Mouse (Mus musculus): ENCODE measurements around the gene Lce1d. TPM values are rescaled to one million over a fixed set of nuclear protein-coding genes. Genes with fewer than 3 reads are reported as not detected.

The Lce1d gene
- polyA plus RNA-seq, 1 experiment from 2014 or later: not detected

DNA sequence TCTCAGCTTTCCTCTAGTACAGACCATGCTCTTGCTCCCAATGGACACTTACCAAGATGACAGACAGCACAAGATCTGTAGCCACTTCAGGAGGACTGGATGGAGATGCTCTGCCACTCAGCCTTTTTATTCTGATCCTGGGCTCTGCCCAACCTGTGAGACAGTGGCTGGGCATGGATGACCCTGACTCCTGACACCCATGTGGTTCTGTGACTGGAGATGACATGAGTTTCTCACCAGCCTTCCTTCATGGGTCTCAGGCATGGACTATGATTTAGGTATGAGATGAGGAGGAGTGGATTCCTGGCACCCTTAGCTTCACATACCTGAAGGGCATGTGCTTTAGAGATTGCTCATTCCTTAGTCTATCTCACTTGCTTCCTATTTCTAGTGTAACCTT lies 30.2 kb downstream of the Lce1d start, which contains the start of gene Lce1b:
Gene Lce1b (minus strand): TSS at position 101 of the 400 bp plus-strand sequence.
- no peaks in the 10 kb centered on the region for H3K9me3 ChIP-seq (replicated peaks; ENCODE audit: control insufficient read depth, low read length)
- ATAC-seq (replicated peaks; ENCODE audit: extremely low read depth, insufficient read depth, low FRiP score): no peak
- H3K4me2 ChIP-seq (ENCODE audit: low read depth, low read length): no peak within 1 kb of the TSS

DNA sequence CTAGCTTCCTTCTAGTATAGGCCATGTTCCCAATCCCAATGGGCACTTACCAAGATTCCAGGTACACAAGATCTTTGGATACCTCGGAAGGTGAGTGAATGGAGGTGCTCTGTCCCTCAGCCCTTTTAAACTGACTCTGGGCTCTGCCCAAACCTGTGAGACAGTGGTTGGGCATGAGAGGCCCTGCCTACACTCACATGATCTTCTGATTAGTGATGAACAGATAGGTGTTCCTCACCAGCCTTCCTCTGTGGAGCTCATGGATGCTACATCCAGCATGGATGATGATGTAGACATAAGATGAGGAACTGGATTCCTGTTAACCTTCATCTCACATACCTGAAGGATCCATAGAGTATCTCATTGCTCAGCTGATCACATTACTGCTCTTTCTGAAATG lies 38.8 kb downstream of the Lce1d start, which contains the start of gene Lce1a1:
Gene Lce1a1 (minus strand): TSS at position 101 of the 400 bp plus-strand sequence.
- no peak for ATAC-seq (replicated peaks; ENCODE audit: extremely low read depth, insufficient read depth, low FRiP score)
- H3K9me3 ChIP-seq (replicated peaks; ENCODE audit: control insufficient read depth, low read length): no peaks in the 10 kb centered on the region
- 73% methylated on average over 1 of the region's 1 CpGs for WGBS
- no peak within 1 kb of the TSS for H3K9ac ChIP-seq (ENCODE audit: low read length)
- H3K27me3 ChIP-seq (ENCODE audit: control insufficient read depth, insufficient read depth, low read length): no peaks in the 10 kb centered on the region
- H3K36me3 ChIP-seq (ENCODE audit: control insufficient read depth, insufficient read depth): no peaks in the 10 kb centered on the region
- H3K27ac ChIP-seq (ENCODE audit: low read length): no peak within 1 kb of the TSS
- H3K4me1 ChIP-seq (ENCODE audit: control insufficient read depth, insufficient read depth, low read length): no peaks in the 10 kb centered on the region
- H3K4me3 ChIP-seq (ENCODE audit: low read length): no peak within 1 kb of the TSS
- H3K4me2 ChIP-seq (ENCODE audit: low read depth, low read length): no peak within 1 kb of the TSS

More for the DNA sequence above, 30.2 kb downstream of the Lce1d start, which contains the start of gene Lce1b:
- no peak within 1 kb of the TSS for H3K4me3 ChIP-seq (ENCODE audit: low read length)
- no peak within 1 kb of the TSS for H3K9ac ChIP-seq (ENCODE audit: low read length)
- no peaks in the 10 kb centered on the region for H3K27me3 ChIP-seq (ENCODE audit: control insufficient read depth, insufficient read depth, low read length)
- no peaks in the 10 kb centered on the region for H3K4me1 ChIP-seq (ENCODE audit: control insufficient read depth, insufficient read depth, low read length)
- H3K36me3 ChIP-seq (ENCODE audit: control insufficient read depth, insufficient read depth): no peaks in the 10 kb centered on the region
- no peak within 1 kb of the TSS for H3K27ac ChIP-seq (ENCODE audit: low read length)

DNA sequence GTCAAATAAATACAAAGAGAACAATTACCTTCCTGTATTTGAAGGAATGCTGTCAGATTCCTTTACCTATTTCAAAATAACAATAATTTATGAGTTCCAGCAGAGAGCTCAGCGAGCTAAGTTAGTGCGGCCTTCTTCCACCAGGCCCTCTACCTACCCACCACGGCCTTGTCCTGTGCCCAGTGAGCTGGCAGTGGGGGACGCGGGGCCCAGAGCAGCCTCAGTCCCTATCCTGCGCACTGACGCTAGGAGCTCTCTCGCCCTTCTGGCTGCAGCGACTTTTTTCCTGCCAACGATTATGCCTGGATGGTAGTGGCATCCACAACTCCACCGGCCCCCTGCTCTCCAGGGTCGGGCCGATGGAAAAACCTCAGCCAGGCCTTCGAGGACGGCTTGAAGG lies 47.2 kb downstream of the Lce1d start:
- H3K4me2 ChIP-seq (ENCODE audit: low read depth, low read length): no peak overlapping the region
- no peaks in the 10 kb centered on the region for H3K36me3 ChIP-seq (ENCODE audit: control insufficient read depth, insufficient read depth)
- H3K9me3 ChIP-seq (replicated peaks; ENCODE audit: control insufficient read depth, low read length): no peaks in the 10 kb centered on the region
- no peak overlapping the region for H3K4me3 ChIP-seq (ENCODE audit: low read length)
- H3K27ac ChIP-seq (ENCODE audit: low read length): no peak overlapping the region
- no peak overlapping the region for H3K9ac ChIP-seq (ENCODE audit: low read length)
- H3K27me3 ChIP-seq (ENCODE audit: control insufficient read depth, insufficient read depth, low read length): no peaks in the 10 kb centered on the region
- 89% methylated on average over 15 of the region's 15 CpGs for WGBS
- no peak for ATAC-seq (replicated peaks; ENCODE audit: extremely low read depth, insufficient read depth, low FRiP score)
- no peaks in the 10 kb centered on the region for H3K4me1 ChIP-seq (ENCODE audit: control insufficient read depth, insufficient read depth, low read length)

DNA sequence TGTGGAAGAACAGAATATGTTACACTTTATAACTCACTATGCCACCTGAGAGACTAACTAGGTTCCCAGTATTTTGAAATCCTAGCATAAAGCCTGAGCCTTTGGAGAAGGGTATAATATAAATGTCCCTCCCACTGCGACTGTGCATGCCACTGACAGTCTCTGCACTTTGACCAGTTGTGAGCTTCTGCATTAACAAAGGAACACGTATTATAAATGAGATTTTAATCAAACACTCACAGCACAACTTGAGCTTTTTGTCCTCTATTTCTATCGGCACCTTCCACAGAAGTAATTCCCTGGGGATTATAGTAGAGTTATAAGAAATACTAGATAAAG lies 48.4 kb downstream of the Lce1d start:
- Histone ChIP-seq H3K36me3 (ENCODE audit: control insufficient read depth, insufficient read depth) (no peaks in the 10 kb centered on the region), H3K9ac (ENCODE audit: low read length) (no peak overlapping the region), H3K9me3 (replicated peaks; ENCODE audit: control insufficient read depth, low read length) (no peaks in the 10 kb centered on the region), H3K4me2 (ENCODE audit: low read depth, low read length) (no peak overlapping the region), H3K27me3 (ENCODE audit: control insufficient read depth, insufficient read depth, low read length) (no peaks in the 10 kb centered on the region), H3K4me1 (ENCODE audit: control insufficient read depth, insufficient read depth, low read length) (no peaks in the 10 kb centered on the region), H3K27ac (ENCODE audit: low read length) (no peak overlapping the region), H3K4me3 (ENCODE audit: low read length) (no peak overlapping the region)
- no peak for ATAC-seq (replicated peaks; ENCODE audit: extremely low read depth, insufficient read depth, low FRiP score)
- 74% methylated on average over 3 of the region's 3 CpGs for WGBS

DNA sequence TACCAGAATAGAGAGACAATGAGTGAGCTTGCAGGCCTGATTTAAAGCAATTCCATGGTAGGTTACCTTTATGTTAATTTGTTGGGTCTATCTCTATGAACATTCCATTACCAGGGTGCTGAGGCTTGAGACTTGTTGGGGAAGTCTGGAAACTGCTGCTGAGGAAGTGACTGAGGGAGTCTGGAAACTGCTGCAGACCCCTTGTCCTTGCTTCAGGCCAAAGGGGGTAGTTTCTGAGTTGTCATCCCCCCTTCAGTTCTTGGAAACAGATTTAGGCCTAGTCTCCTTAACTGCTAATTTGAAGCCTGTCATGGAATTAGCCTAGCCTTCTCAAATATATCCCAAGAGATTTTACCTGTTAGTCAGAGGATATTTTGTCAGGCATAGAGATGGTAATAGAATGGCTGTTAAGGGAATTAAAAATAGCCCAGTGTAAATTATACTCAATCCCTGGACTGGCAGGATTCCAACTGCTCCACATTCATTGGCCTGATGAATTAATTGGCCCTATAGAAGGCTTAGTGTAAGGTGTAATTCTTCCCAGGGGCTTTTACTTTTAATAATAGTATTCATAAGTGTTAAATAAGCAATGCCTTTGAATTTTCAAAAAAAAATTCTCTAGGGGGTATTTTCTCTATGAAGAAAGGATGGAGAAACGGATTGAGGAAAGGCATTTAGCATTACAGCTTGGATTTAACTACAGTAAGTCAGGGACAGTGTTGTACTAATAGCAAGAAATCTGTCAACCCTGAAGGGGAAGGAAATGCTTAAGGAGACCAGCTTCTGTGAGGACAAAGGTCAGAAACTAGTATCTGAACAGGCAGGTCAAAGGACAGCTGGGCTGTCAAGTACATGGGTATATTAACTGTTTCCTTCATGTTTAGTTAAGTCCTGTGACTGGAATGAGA lies 49.0 kb downstream of the Lce1d start:
- Histone ChIP-seq H3K9me3 (replicated peaks; ENCODE audit: control insufficient read depth, low read length) (no peaks in the 10 kb centered on the region), H3K4me2 (ENCODE audit: low read depth, low read length) (no peak overlapping the region), H3K9ac (ENCODE audit: low read length) (no peak overlapping the region), H3K36me3 (ENCODE audit: control insufficient read depth, insufficient read depth) (no peaks in the 10 kb centered on the region), H3K27me3 (ENCODE audit: control insufficient read depth, insufficient read depth, low read length) (no peaks in the 10 kb centered on the region), H3K4me1 (ENCODE audit: control insufficient read depth, insufficient read depth, low read length) (no peaks in the 10 kb centered on the region), H3K27ac (ENCODE audit: low read length) (no peak overlapping the region), H3K4me3 (ENCODE audit: low read length) (no peak overlapping the region)
- WGBS: 57% methylated on average over 1 of the region's 1 CpGs
- ATAC-seq (replicated peaks; ENCODE audit: extremely low read depth, insufficient read depth, low FRiP score): no peak

Other genes with a start within 250 kb of the Lce1d start
- gene Sprr1b, start 248.4 kb downstream of the Lce1d start, polyA plus RNA-seq (2015; fragmentation: Nextera tagmentation; extraction: Ambion mirVana): 0.19 TPM in 1 of 2 replicates, not detected in the other
- gene Sprr3, start 228.5 kb downstream of the Lce1d start, polyA plus RNA-seq (2015; fragmentation: Nextera tagmentation; extraction: Ambion mirVana): not detected in 2 replicates
- gene Sprr1a, start 201.3 kb downstream of the Lce1d start, polyA plus RNA-seq (2015; fragmentation: Nextera tagmentation; extraction: Ambion mirVana): 1.2 and 1.6 TPM in 2 replicates
- not detected in 2 replicates for gene Sprr4, start 186.7 kb downstream of the Lce1d start, polyA plus RNA-seq (2015; fragmentation: Nextera tagmentation; extraction: Ambion mirVana)
- not detected in 2 replicates for gene 2310046K23Rik, start 152.7 kb downstream of the Lce1d start, polyA plus RNA-seq (2015; fragmentation: Nextera tagmentation; extraction: Ambion mirVana)
- 0.14 TPM in 1 of 2 replicates, not detected in the other for gene Ivl, start 113.5 kb downstream of the Lce1d start, polyA plus RNA-seq (2015; fragmentation: Nextera tagmentation; extraction: Ambion mirVana)
- not detected in 2 replicates for gene Smcp, start 98.2 kb downstream of the Lce1d start, polyA plus RNA-seq (2015; fragmentation: Nextera tagmentation; extraction: Ambion mirVana)
- not detected in 2 replicates for gene 2210017I01Rik, start 79.7 kb downstream of the Lce1d start, polyA plus RNA-seq (2015; fragmentation: Nextera tagmentation; extraction: Ambion mirVana)
- not detected in 2 replicates for gene Lce6a, start 65.5 kb downstream of the Lce1d start, polyA plus RNA-seq (2015; fragmentation: Nextera tagmentation; extraction: Ambion mirVana)
- not detected in 2 replicates for gene Lce1a1, start 38.9 kb downstream of the Lce1d start, polyA plus RNA-seq (2015; fragmentation: Nextera tagmentation; extraction: Ambion mirVana)
- not detected in 2 replicates for gene Lce1b, start 30.3 kb downstream of the Lce1d start, polyA plus RNA-seq (2015; fragmentation: Nextera tagmentation; extraction: Ambion mirVana)
- gene Lce1a2, start 16.9 kb downstream of the Lce1d start, polyA plus RNA-seq (2015; fragmentation: Nextera tagmentation; extraction: Ambion mirVana): not detected in 2 replicates
- not detected in 2 replicates for gene Lce1c, start 8.0 kb downstream of the Lce1d start, polyA plus RNA-seq (2015; fragmentation: Nextera tagmentation; extraction: Ambion mirVana)
- not detected in 2 replicates for gene Lce1e, start 21.9 kb upstream of the Lce1d start, polyA plus RNA-seq (2015; fragmentation: Nextera tagmentation; extraction: Ambion mirVana)
- not detected in 2 replicates for gene Lce1f, start 33.1 kb upstream of the Lce1d start, polyA plus RNA-seq (2015; fragmentation: Nextera tagmentation; extraction: Ambion mirVana)
- not detected in 2 replicates for gene Gm38119, start 51.9 kb upstream of the Lce1d start, polyA plus RNA-seq (2015; fragmentation: Nextera tagmentation; extraction: Ambion mirVana)
- 0.16 TPM in 1 of 2 replicates, not detected in the other for gene Lce1g, start 65.1 kb upstream of the Lce1d start, polyA plus RNA-seq (2015; fragmentation: Nextera tagmentation; extraction: Ambion mirVana)
- not detected in 2 replicates for gene Lce1h, start 77.9 kb upstream of the Lce1d start, polyA plus RNA-seq (2015; fragmentation: Nextera tagmentation; extraction: Ambion mirVana)
- gene Lce1i, start 91.7 kb upstream of the Lce1d start, polyA plus RNA-seq (2015; fragmentation: Nextera tagmentation; extraction: Ambion mirVana): not detected in 2 replicates
- gene Lce1j, start 103.3 kb upstream of the Lce1d start, polyA plus RNA-seq (2015; fragmentation: Nextera tagmentation; extraction: Ambion mirVana): not detected in 2 replicates
- not detected in 2 replicates for gene Lce1k, start 120.7 kb upstream of the Lce1d start, polyA plus RNA-seq (2015; fragmentation: Nextera tagmentation; extraction: Ambion mirVana)
- 0.08 TPM in 1 of 2 replicates, not detected in the other for gene Kprp, start 140.0 kb upstream of the Lce1d start, polyA plus RNA-seq (2015; fragmentation: Nextera tagmentation; extraction: Ambion mirVana)
- not detected in 2 replicates for gene Lce1l, start 164.1 kb upstream of the Lce1d start, polyA plus RNA-seq (2015; fragmentation: Nextera tagmentation; extraction: Ambion mirVana)
- not detected in 2 replicates for gene 2310050C09Rik, start 183.0 kb upstream of the Lce1d start, polyA plus RNA-seq (2015; fragmentation: Nextera tagmentation; extraction: Ambion mirVana)
- gene Lce3a, start 239.0 kb upstream of the Lce1d start, polyA plus RNA-seq (2015; fragmentation: Nextera tagmentation; extraction: Ambion mirVana): not detected in 2 replicates
- gene Lce3b, start 245.8 kb upstream of the Lce1d start, polyA plus RNA-seq (2015; fragmentation: Nextera tagmentation; extraction: Ambion mirVana): not detected in 2 replicates